In genomic region chr7:46162132-46162727, GRCm38 (mm10) we compare ENCODE assay signal across 9 mouse cellular contexts. TPM values are rescaled to one million over a fixed set of nuclear protein-coding genes. Genes with fewer than 3 reads are reported as not detected.
A peak's percentile ranks its signal among the peaks of the same experiment; 100 is the strongest.
DNase-seq lines count a peak whose midpoint lies in the region; ATAC-seq lines count a peak whose summit lies in the region.
"Had no signal": no experiment of that assay in that cellular context is flagged by ENCODE, and none has a peak within 500 bp of the region (broad histone marks: within the 10 kb centered on the region; RNA-seq: fewer than 3 reads in every experiment).

No protein-coding gene starts in this region.

- H3K27me3 ChIP-seq in forebrain, embryonic 14.5 days (replicated peaks; ENCODE audit: control insufficient read depth, insufficient read depth, low read length): no peaks in the 10 kb centered on the region
- H3K27me3 ChIP-seq in forebrain, embryonic 10.5 days (ENCODE audit: poor library complexity, severe bottlenecking): no peaks in the 10 kb centered on the region; the same call in 1 of the 2 replicates

- peak overlapping the region; percentile 65 for H3K27ac ChIP-seq in forebrain, embryonic 14.5 days (ENCODE audit: low read depth, low read length)
- H3K27ac ChIP-seq in forebrain, embryonic 10.5 days: no peak overlapping the region

- H3K9ac ChIP-seq in forebrain, embryonic 14.5 days (ENCODE audit: low read length): 0 out of 2 replicates have a peak overlapping the region, but pooled peaks have one; percentile 13

- peaks cover 7% of the 10 kb centered on the region for H3K4me1 ChIP-seq in forebrain, embryonic 14.5 days (ENCODE audit: control insufficient read depth, insufficient read depth, low read length)
- peaks cover 21% of the 10 kb centered on the region for H3K4me1 ChIP-seq in forebrain, embryonic 10.5 days

- intact Hi-C loops in heart, postnatal 14 days (cut with DNase I): no loop called here

- DNase-seq in forebrain, embryonic 14.5 days (ENCODE audit: low spot score): peak; percentile 41
- no peak for DNase-seq in forebrain, embryonic 10.5 days (ENCODE audit: extremely low spot score, low spot score)
- peak; percentile 21 for DNase-seq in gastrocnemius, postnatal 10 days
- peak; percentile 46 to 77 for DNase-seq in heart, postnatal 14 days
- DNase-seq in lung, postnatal 4 days: no peak
- no peak for DNase-seq in embryo, embryonic 10.5 days (ENCODE audit: low spot score)
- DNase-seq: kidney, postnatal 14 days had no signal

- H3K4me2 ChIP-seq in forebrain, embryonic 14.5 days (ENCODE audit: low read length): no peak overlapping the region

- peak; percentile 52; the same call in 1 of the 2 replicates for ATAC-seq in forebrain, embryonic 14.5 days
- peak; percentile 86 for ATAC-seq in cerebellum, adult (ENCODE audit: insufficient number of reproducible peaks, low FRiP score, low TSS enrichment)
- no peak for ATAC-seq in activated CD4-positive, CD25-positive, alpha-beta regulatory T cell, adult 4 months

- H3K4me3 ChIP-seq in forebrain, embryonic 14.5 days (ENCODE audit: low read depth, low read length): no peak overlapping the region
- H3K4me3 ChIP-seq in forebrain, embryonic 10.5 days: no peak overlapping the region

- H3K9me3 ChIP-seq in forebrain, embryonic 14.5 days (replicated peaks; ENCODE audit: control insufficient read depth, low read length): no peaks in the 10 kb centered on the region
- no peaks in the 10 kb centered on the region for H3K9me3 ChIP-seq in forebrain, embryonic 10.5 days

- no peaks in the 10 kb centered on the region for H3K36me3 ChIP-seq in forebrain, embryonic 14.5 days (ENCODE audit: control insufficient read depth, insufficient read depth, low read length)
- H3K36me3 ChIP-seq in forebrain, embryonic 10.5 days (replicated peaks): no peaks in the 10 kb centered on the region

- WGBS in forebrain, embryonic 14.5 days: 64% methylated on average over 11 of the region's 11 CpGs
- WGBS in forebrain, embryonic 10.5 days: 81% methylated on average over 11 of the region's 11 CpGs

RNA-seq across cellular contexts. Expression of gene Abcc8, which starts 17.6 kb away (rescaled TPM):
- 14.1 and 18.8 TPM in 2 replicates for polyA plus RNA-seq in forebrain, embryonic 14.5 days (2014; fragmentation: Nextera tagmentation; extraction: Ambion mirVana)
- 1.5 TPM in 2 replicates for polyA plus RNA-seq in forebrain, embryonic 10.5 days (2016; fragmentation: Nextera tagmentation; extraction: Ambion mirVana)
- total RNA-seq in gastrocnemius, postnatal 10 days (2021): 1 to 10 TPM; 2.5 to 2.8 TPM
- 10 to 100 TPM; 53.4 to 61.5 TPM for total RNA-seq in heart, postnatal 14 days (2021)
- polyA plus RNA-seq in activated CD4-positive, CD25-positive, alpha-beta regulatory T cell, adult 4 months (2017; shearing (Covaris generic)): not detected

Comparison
In these comparisons a context has a peak if more than half of its experiments do, and no peak if none do; other contexts are left out.
1. DNase-seq: peak in forebrain, embryonic 14.5 days (single experiment), gastrocnemius, postnatal 10 days (single experiment) and heart, postnatal 14 days (2 of 2); none in forebrain, embryonic 10.5 days (single experiment), lung, postnatal 4 days (0 of 2) and embryo, embryonic 10.5 days (single experiment).